Mouse (Mus musculus) bone marrow macrophage, adult 2 months (primary cell): ENCODE data around the gene 9930021J03Rik.

Experiments
- CTCF ChIP-seq: IDR thresholded peaks from 2 replicates; pipeline ENCODE4 v1.5.1; 2012; ENCODE audit warnings: low read depth, mild to moderate bottlenecking, low read length, moderate library complexity
- POLR2A ChIP-seq: IDR thresholded peaks from 2 replicates; pipeline ENCODE4 v1.6.1; 2012; ENCODE audit warnings: mild to moderate bottlenecking, low read depth, low read length, borderline replicate concordance

GRCm38 (mm10) chr19:29825003-29825402 is 19.2 kb upstream of the 9930021J03Rik start:
- no peak for TF ChIP-seq POLR2A
- no peak for TF ChIP-seq CTCF
